Mouse (Mus musculus) MEL (cell line): ENCODE measurements around the gene Vmn1r214. TPM values are rescaled to one million over a fixed set of nuclear protein-coding genes. Genes with fewer than 3 reads are reported as not detected.

Source experiments
- DNase-seq: peaks from one replicate; pipeline ENCODE4 v3.0.0; 2011; ENCODE audit warnings: low read depth, low spot score
- H3K27ac ChIP-seq: 2 replicates; pipeline ENCODE4 v1.5.1; 2012; ENCODE audit warnings: low read depth, mild to moderate bottlenecking, control low read depth, low read length, moderate library complexity; ENCODE audit not compliant: control insufficient read depth
- H3K27me3 ChIP-seq, 2 experiments: fragments of 150-350 bp in 1 of 2; sonication (generic) in 1 of 2; 2 replicates each; pipeline ENCODE4 v1.6.1; 2012; ENCODE audit warnings: low read length in 2 of 2, mild to moderate bottlenecking in 2 of 2, improper control_type of control experiment in 1 of 2, moderate library complexity in 1 of 2; ENCODE audit not compliant: insufficient read depth in 2 of 2, control insufficient read depth in 1 of 2
- H3K36me3 ChIP-seq, 2 experiments: 2 replicates each; pipeline ENCODE4 v1.6.1; 2012 to 2014; ENCODE audit warnings: low read length in 2 of 2, improper control_type of control experiment in 1 of 2, inconsistent platforms in 1 of 2, mild to moderate bottlenecking in 1 of 2; ENCODE audit not compliant: insufficient read depth in 2 of 2, control insufficient read depth in 1 of 2
- H3K4me1 ChIP-seq, 2 experiments: fragments of 150-350 bp in 1 of 2; sonication (generic) in 1 of 2; 2 replicates each; pipeline ENCODE4 v1.6.1; 2012; ENCODE audit warnings: low read length in 2 of 2, improper control_type of control experiment in 1 of 2, mild to moderate bottlenecking in 1 of 2; ENCODE audit not compliant: insufficient read depth in 2 of 2, control insufficient read depth in 1 of 2
- H3K4me3 ChIP-seq, 2 experiments: fragments of 150-350 bp in 1 of 2; sonication (generic) in 1 of 2; 2 replicates each; pipeline ENCODE4 v1.5.1; 2012; ENCODE audit warnings: low read depth in 2 of 2, low read length in 2 of 2, mild to moderate bottlenecking in 2 of 2, moderate library complexity in 2 of 2, control low read depth in 1 of 2, improper control_type of control experiment in 1 of 2; ENCODE audit not compliant: control insufficient read depth in 1 of 2, insufficient read depth in 1 of 2
- H3K79me2 ChIP-seq: 2 replicates; pipeline ENCODE4 v1.6.1; 2012; ENCODE audit warnings: mild to moderate bottlenecking, low read length, moderate library complexity; ENCODE audit not compliant: control insufficient read depth, poor library complexity, insufficient read depth
- H3K9ac ChIP-seq: 2 replicates; pipeline ENCODE4 v1.6.1; 2012; ENCODE audit warnings: low read depth, mild to moderate bottlenecking, control low read depth, low read length, moderate library complexity; ENCODE audit not compliant: control insufficient read depth, poor library complexity, severe bottlenecking
- H3K9me3 ChIP-seq: fragments of 150-350 bp; sonication (generic); replicated peaks from 2 replicates; pipeline ENCODE4 v1.6.1; 2012; ENCODE audit warnings: mild to moderate bottlenecking, low read length, improper control_type of control experiment, moderate library complexity; ENCODE audit not compliant: insufficient read depth
- CHD1 ChIP-seq: IDR thresholded peaks from 2 replicates; pipeline ENCODE4 v1.6.1; 2012; ENCODE audit warnings: low read depth, mild to moderate bottlenecking, inconsistent platforms, low read length, improper control_type of control experiment
- CHD2 ChIP-seq: IDR thresholded peaks from 2 replicates; pipeline ENCODE4 v1.6.1; 2011; ENCODE audit warnings: low read length, improper control_type of control experiment
- CTCF ChIP-seq, 3 experiments: IDR thresholded peaks in 2 of 3; conservative IDR thresholded peaks in 1 of 3; 2 replicates each; pipeline ENCODE4 v1.5.1; 2011 to 2012; ENCODE audit warnings: low read length in 3 of 3, low read depth in 2 of 3, mild to moderate bottlenecking in 2 of 3, improper control_type of control experiment in 1 of 3, inconsistent platforms in 1 of 3, mixed read lengths in 1 of 3, moderate library complexity in 1 of 3; ENCODE audit not compliant: control insufficient read depth in 1 of 3, insufficient read depth in 1 of 3, poor library complexity in 1 of 3, severe bottlenecking in 1 of 3
- E2F4 ChIP-seq: IDR thresholded peaks from 2 replicates; pipeline ENCODE4 v1.6.1; 2011; ENCODE audit warnings: low read depth, low read length, improper control_type of control experiment, borderline replicate concordance
- ELF1 ChIP-seq: IDR thresholded peaks from 2 replicates; pipeline ENCODE4 v1.6.1; 2014; ENCODE audit warnings: low read depth, mild to moderate bottlenecking, inconsistent platforms, low read length, improper control_type of control experiment, moderate library complexity
- HCFC1 ChIP-seq: IDR thresholded peaks from 2 replicates; pipeline ENCODE4 v1.6.1; 2012; ENCODE audit warnings: low read depth, mild to moderate bottlenecking, inconsistent platforms, low read length, improper control_type of control experiment, moderate library complexity
- KAT2A ChIP-seq: conservative IDR thresholded peaks from 2 replicates; pipeline ENCODE4 v1.6.1; 2012; ENCODE audit warnings: low read depth, low read length, improper control_type of control experiment, inconsistent platforms
- MAFK ChIP-seq: IDR thresholded peaks from 2 replicates; pipeline ENCODE4 v1.6.1; 2011; ENCODE audit warnings: low read depth, mild to moderate bottlenecking, low read length, improper control_type of control experiment, borderline replicate concordance
- NELFE ChIP-seq: IDR thresholded peaks from 2 replicates; pipeline ENCODE4 v1.6.1; 2011; ENCODE audit warnings: low read depth, low read length, improper control_type of control experiment
- NRF1 ChIP-seq: IDR thresholded peaks from 2 replicates; pipeline ENCODE4 v1.6.1; 2014; ENCODE audit warnings: low read depth, mild to moderate bottlenecking, inconsistent platforms, low read length, improper control_type of control experiment, moderate library complexity; ENCODE audit not compliant: poor library complexity, insufficient read depth, severe bottlenecking
- POLR2A ChIP-seq, 2 experiments: IDR thresholded peaks; 2 replicates each; pipeline ENCODE4 v1.6.1; 2011 to 2012; ENCODE audit warnings: low read length in 2 of 2, mild to moderate bottlenecking in 2 of 2, control low read depth in 1 of 2, improper control_type of control experiment in 1 of 2, low read depth in 1 of 2, moderate library complexity in 1 of 2; ENCODE audit not compliant: control insufficient read depth in 1 of 2, insufficient read depth in 1 of 2, poor library complexity in 1 of 2
- POLR2AphosphoS5 ChIP-seq: IDR thresholded peaks from 2 replicates; pipeline ENCODE4 v1.6.1; 2012; ENCODE audit warnings: low read depth, borderline replicate concordance, mild to moderate bottlenecking, inconsistent platforms, low read length, moderate library complexity, mixed read lengths
- SIN3A ChIP-seq: IDR thresholded peaks from 2 replicates; pipeline ENCODE4 v1.6.1; 2012; ENCODE audit warnings: low read length, improper control_type of control experiment, inconsistent platforms
- SMC3 ChIP-seq: IDR thresholded peaks from 2 replicates; pipeline ENCODE4 v1.6.1; 2011; ENCODE audit warnings: low read depth, low read length, improper control_type of control experiment
- TAL1 ChIP-seq: IDR thresholded peaks from 2 replicates; pipeline ENCODE4 v1.6.1; 2012; ENCODE audit warnings: mild to moderate bottlenecking, inconsistent platforms, low read length, moderate library complexity, mixed read lengths
- TBP ChIP-seq: IDR thresholded peaks from 2 replicates; pipeline ENCODE4 v1.8.0; 2011; ENCODE audit warnings: low read depth, low read length, improper control_type of control experiment
- TCF12 ChIP-seq: IDR thresholded peaks from 2 replicates; pipeline ENCODE4 v1.6.1; 2014; ENCODE audit warnings: low read depth, mild to moderate bottlenecking, inconsistent platforms, low read length, improper control_type of control experiment, moderate library complexity
- USF1 ChIP-seq: IDR thresholded peaks from 2 replicates; pipeline ENCODE4 v1.6.1; 2014; ENCODE audit warnings: low read depth, mild to moderate bottlenecking, inconsistent platforms, low read length, improper control_type of control experiment, moderate library complexity
- ZC3H11A ChIP-seq: IDR thresholded peaks from 2 replicates; pipeline ENCODE4 v1.6.1; 2012; ENCODE audit warnings: low read depth, mild to moderate bottlenecking, inconsistent platforms, low read length, improper control_type of control experiment
- polyA plus RNA-seq, 2 experiments: library from polyadenylated mRNA; stranded (reverse) in 1 of 2; unstranded in 1 of 2; fragments of >175 nt in 1 of 2; fragments of >200 nt in 1 of 2; gene quantifications; 2 replicates each; pipeline versions ENCODE4 v1.2.1 to v1.2.4; 2012; ENCODE audit warnings: low replicate concordance in 2 of 2, low read depth in 1 of 2; ENCODE audit not compliant: insufficient read length in 2 of 2, insufficient read depth in 1 of 2, missing spikeins in 1 of 2
- total RNA-seq: library from RNA; depleted of rRNA; stranded (reverse); fragments of 300-350 nt; gene quantifications from 2 replicates; pipeline ENCODE4 v1.2.3, GENCODE M21; 2012

The Vmn1r214 gene
- total and polyA plus RNA-seq, 3 experiments, result not detected

GRCm38 (mm10) chr13:23057778-23058177, 27.6 kb downstream of the Vmn1r214 start:
- no peaks in the 10 kb centered on the region for H3K9me3 ChIP-seq
- no peaks in the 10 kb centered on the region for H3K27me3 ChIP-seq
- H3K4me3 ChIP-seq, result no peak overlapping the region
- TF ChIP-seq TAL1 (no peak), HCFC1 (no peak), POLR2AphosphoS5 (no peak), ZC3H11A (no peak), USF1 (no peak), NRF1 (no peak), SMC3 (no peak), E2F4 (no peak), NELFE (no peak), ELF1 (no peak), CHD1 (no peak), POLR2A (IDR thresholded peaks at IDR 0.05; ENCODE audit: control insufficient read depth in 1 of 2, insufficient read depth in 1 of 2, low read depth in 1 of 2, low read length in 2 of 2, poor library complexity in 1 of 2) (no peak)
- TF ChIP-seq, all 39 proteins: peak for 0
- Histone ChIP-seq H3K4me1 (no peaks in the 10 kb centered on the region), H3K79me2 (no peaks in the 10 kb centered on the region), H3K27ac (no peak overlapping the region), H3K36me3 (no peaks in the 10 kb centered on the region), H3K9ac (no peak overlapping the region)
- no peak for DNase-seq

- Histone ChIP-seq H3K9ac (no peak within 1 kb of the TSS), H3K36me3 (no peaks in the 10 kb centered on the region)
- TF ChIP-seq TCF12, result no peak
- TF ChIP-seq NELFE, result no peak
- TF ChIP-seq CHD2, result no peak
- TF ChIP-seq KAT2A, result no peak
- TF ChIP-seq CTCF (IDR thresholded peaks at IDR 0.05 in 2 of 3, conservative IDR thresholded peaks at IDR 0.05 in 1 of 3; ENCODE audit: control insufficient read depth in 1 of 3, insufficient read depth in 1 of 3, low read depth in 2 of 3, low read length in 3 of 3, poor library complexity in 1 of 3, severe bottlenecking in 1 of 3), result no peak
- no peak for TF ChIP-seq HCFC1
- TF ChIP-seq MAFK, result no peak
- TF ChIP-seq ELF1, result no peak
- TF ChIP-seq TBP, result no peak
- TF ChIP-seq USF1, result no peak
- TF ChIP-seq SIN3A, result no peak
Measured at GRCm38 (mm10) chr13:23067725-23068124, 37.5 kb downstream of the Vmn1r214 start, which contains the start of gene Vmn1r215. Vmn1r215 (plus strand) TSS chr13:23068025.

More at GRCm38 (mm10) chr13:23067725-23068124, 37.5 kb downstream of the Vmn1r214 start, which contains the start of gene Vmn1r215:
- no peaks in the 10 kb centered on the region for H3K9me3 ChIP-seq
- H3K4me1 ChIP-seq, result no peaks in the 10 kb centered on the region
- DNase-seq, result no peak
- H3K4me3 ChIP-seq, result no peak within 1 kb of the TSS
- no peaks in the 10 kb centered on the region for H3K27me3 ChIP-seq
- H3K79me2 ChIP-seq, result no peaks in the 10 kb centered on the region
- no peak within 1 kb of the TSS for H3K27ac ChIP-seq
